Mouse (Mus musculus) C2C12 (cell line): ENCODE data around the gene Mrgprd. TPM values are rescaled to one million over a fixed set of nuclear protein-coding genes. Genes with fewer than 3 reads are reported as not detected.

Source experiments
- H3K27me3 ChIP-seq: one replicate; pipeline ENCODE4 v1.6.1; 2011; ENCODE audit not compliant: control insufficient read depth, insufficient read depth, insufficient read length
- H3K36me3 ChIP-seq: one replicate; pipeline ENCODE4 v1.6.1; 2011; ENCODE audit not compliant: control insufficient read depth, insufficient read depth
- H3K4me3 ChIP-seq: one replicate; pipeline ENCODE4 v1.5.1; 2011; ENCODE audit warnings: mild to moderate bottlenecking, control low read depth; ENCODE audit not compliant: poor library complexity, insufficient read depth, severe bottlenecking
- H3K79me2 ChIP-seq: one replicate; pipeline ENCODE4 v1.6.1; 2011; ENCODE audit not compliant: control insufficient read depth, insufficient read depth
- H3K79me3 ChIP-seq: one replicate; pipeline ENCODE4 v1.6.1; 2011; ENCODE audit warnings: low read depth, control low read depth
- H3ac ChIP-seq: one replicate; pipeline ENCODE3; 2011; ENCODE audit warnings: low read depth; ENCODE audit not compliant: control insufficient read depth, insufficient read length
- CEBPB ChIP-seq: IDR thresholded peaks from one replicate; pipeline ENCODE4 v1.6.1; 2011; ENCODE audit warnings: low read depth, mild to moderate bottlenecking, control low read depth, moderate library complexity
- CTCF ChIP-seq: IDR thresholded peaks from one replicate; pipeline ENCODE4 v1.5.1; 2011; ENCODE audit not compliant: control insufficient read depth, insufficient read depth, insufficient read length
- FOSL1 ChIP-seq: IDR thresholded peaks from one replicate; pipeline ENCODE4 v1.8.0; 2011; ENCODE audit warnings: mild to moderate bottlenecking, low read length; ENCODE audit not compliant: poor library complexity, insufficient read depth, severe bottlenecking
- MAX ChIP-seq: IDR thresholded peaks from one replicate; pipeline ENCODE4 v1.6.1; 2011; ENCODE audit warnings: mild to moderate bottlenecking, control low read depth
- MYOD1 ChIP-seq: IDR thresholded peaks from one replicate; pipeline ENCODE4 v1.6.1; 2011; ENCODE audit warnings: low read depth; ENCODE audit not compliant: control insufficient read depth, insufficient read length
- MYOG ChIP-seq: IDR thresholded peaks from one replicate; pipeline ENCODE4 v1.6.1; 2011; ENCODE audit not compliant: control insufficient read depth, insufficient read length; ENCODE audit errors: extremely low read depth
- USF1 ChIP-seq: IDR thresholded peaks from one replicate; pipeline ENCODE4 v1.6.1; 2011; ENCODE audit warnings: low read depth, mild to moderate bottlenecking, control low read depth, moderate library complexity
- polyA plus RNA-seq: library from polyadenylated mRNA; unstranded; fragments of >200 nt; fragmentation: generic; extraction: Trizol; gene quantifications from one replicate; pipeline ENCODE4 v1.2.1, GENCODE M21; 2012; ENCODE audit warnings: missing spikeins

Mrgprd gene
- polyA plus RNA-seq, 1 experiment: not detected

DNA sequence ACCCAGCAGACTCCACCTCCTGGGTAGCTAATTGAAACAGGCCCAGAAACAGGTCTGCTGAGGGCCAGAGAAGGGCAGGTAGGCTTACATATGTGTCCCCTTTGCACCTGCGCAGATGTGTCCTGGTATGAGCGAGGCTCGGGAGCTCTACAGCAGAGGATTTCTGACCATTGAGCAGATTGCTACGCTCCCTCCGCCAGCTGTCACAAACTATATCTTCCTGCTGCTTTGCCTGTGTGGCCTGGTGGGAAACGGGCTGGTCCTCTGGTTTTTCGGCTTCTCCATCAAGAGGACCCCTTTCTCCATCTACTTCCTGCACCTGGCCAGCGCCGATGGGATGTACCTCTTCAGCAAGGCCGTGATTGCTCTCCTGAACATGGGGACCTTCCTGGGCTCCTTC, 7.0 kb upstream of the Mrgprd start:
- no peak for TF ChIP-seq CEBPB
- no peak for TF ChIP-seq FOSL1
- TF ChIP-seq MYOD1: no peak
- TF ChIP-seq CTCF: no peak
- TF ChIP-seq MYOG: no peak
- no peak for TF ChIP-seq MAX
- TF ChIP-seq USF1: no peak
- no peak overlapping the region for H3K4me3 ChIP-seq
- no peaks in the 10 kb centered on the region for H3K79me3 ChIP-seq

DNA sequence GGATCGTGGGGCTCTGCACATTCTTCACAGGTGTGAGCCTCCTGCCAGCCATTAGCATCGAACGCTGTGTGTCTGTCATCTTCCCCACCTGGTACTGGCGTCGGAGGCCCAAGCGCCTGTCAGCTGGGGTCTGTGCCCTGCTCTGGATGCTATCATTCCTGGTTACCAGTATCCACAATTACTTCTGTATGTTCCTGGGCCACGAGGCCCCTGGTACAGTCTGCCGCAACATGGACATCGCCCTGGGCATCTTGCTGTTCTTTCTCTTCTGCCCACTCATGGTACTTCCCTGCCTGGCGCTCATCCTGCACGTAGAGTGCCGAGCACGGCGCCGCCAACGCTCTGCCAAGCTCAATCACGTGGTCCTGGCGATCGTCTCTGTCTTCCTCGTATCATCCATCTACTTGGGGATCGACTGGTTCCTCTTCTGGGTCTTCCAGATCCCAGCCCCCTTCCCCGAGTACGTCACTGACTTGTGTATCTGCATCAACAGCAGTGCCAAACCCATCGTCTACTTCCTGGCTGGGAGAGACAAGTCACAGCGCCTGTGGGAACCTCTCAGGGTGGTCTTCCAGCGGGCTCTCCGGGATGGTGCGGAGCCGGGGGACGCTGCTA, 6.5 kb upstream of the Mrgprd start:
- no peaks in the 10 kb centered on the region for H3K79me2 ChIP-seq
- no peaks in the 10 kb centered on the region for H3K27me3 ChIP-seq
- H3K36me3 ChIP-seq: no peaks in the 10 kb centered on the region
- no peak overlapping the region for H3K4me3 ChIP-seq
- no peaks in the 10 kb centered on the region for H3K79me3 ChIP-seq
- no peak for TF ChIP-seq CEBPB
- TF ChIP-seq USF1: no peak
- TF ChIP-seq MAX: no peak
- no peak for TF ChIP-seq MYOG
- no peak for TF ChIP-seq MYOD1
- no peak for TF ChIP-seq CTCF
- TF ChIP-seq FOSL1: no peak
- H3ac ChIP-seq: no peak overlapping the region

More for the DNA sequence above, 7.0 kb upstream of the Mrgprd start:
- no peak overlapping the region for H3ac ChIP-seq
- no peaks in the 10 kb centered on the region for H3K36me3 ChIP-seq
- no peaks in the 10 kb centered on the region for H3K27me3 ChIP-seq
- no peaks in the 10 kb centered on the region for H3K79me2 ChIP-seq

DNA sequence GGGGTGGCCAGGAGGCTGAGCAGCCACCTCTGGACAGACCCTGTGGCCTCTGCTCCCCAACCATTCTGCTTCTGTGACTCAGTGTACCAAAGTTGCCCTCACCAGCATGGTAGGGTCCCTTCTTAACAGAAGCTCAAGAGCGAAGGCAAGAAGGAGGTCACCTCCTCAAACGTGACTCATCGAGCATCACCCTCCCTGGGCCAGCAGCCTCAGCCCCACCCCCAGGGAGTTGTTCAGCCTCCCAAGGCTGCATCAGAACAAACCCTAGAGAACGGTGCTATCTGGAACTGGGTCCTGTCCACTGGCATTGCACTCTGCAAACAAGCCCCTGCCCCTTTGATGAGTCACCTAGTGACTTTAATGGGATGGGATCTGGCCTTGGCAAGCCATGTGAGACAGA, 5.8 kb upstream of the Mrgprd start:
- Histone ChIP-seq H3K27me3 (no peaks in the 10 kb centered on the region), H3K79me3 (no peaks in the 10 kb centered on the region)

GRCm38 (mm10) chr7:145309877-145310276, 4.8 kb upstream of the Mrgprd start:
- H3ac ChIP-seq: no peak overlapping the region
- TF ChIP-seq MYOD1 (no peak), USF1 (no peak)
- no peaks in the 10 kb centered on the region for H3K79me2 ChIP-seq
- H3K36me3 ChIP-seq: no peaks in the 10 kb centered on the region
- H3K27me3 ChIP-seq: no peaks in the 10 kb centered on the region
- H3K79me3 ChIP-seq: no peaks in the 10 kb centered on the region
- no peak overlapping the region for H3K4me3 ChIP-seq

More for the DNA sequence above, 5.8 kb upstream of the Mrgprd start:
- Histone ChIP-seq H3K79me2 (no peaks in the 10 kb centered on the region), H3ac (no peak overlapping the region), H3K4me3 (no peak overlapping the region), H3K36me3 (no peaks in the 10 kb centered on the region)
- TF ChIP-seq CEBPB (no peak), MYOG (no peak), MYOD1 (no peak), USF1 (no peak), MAX (no peak), FOSL1 (no peak), CTCF (no peak)

DNA sequence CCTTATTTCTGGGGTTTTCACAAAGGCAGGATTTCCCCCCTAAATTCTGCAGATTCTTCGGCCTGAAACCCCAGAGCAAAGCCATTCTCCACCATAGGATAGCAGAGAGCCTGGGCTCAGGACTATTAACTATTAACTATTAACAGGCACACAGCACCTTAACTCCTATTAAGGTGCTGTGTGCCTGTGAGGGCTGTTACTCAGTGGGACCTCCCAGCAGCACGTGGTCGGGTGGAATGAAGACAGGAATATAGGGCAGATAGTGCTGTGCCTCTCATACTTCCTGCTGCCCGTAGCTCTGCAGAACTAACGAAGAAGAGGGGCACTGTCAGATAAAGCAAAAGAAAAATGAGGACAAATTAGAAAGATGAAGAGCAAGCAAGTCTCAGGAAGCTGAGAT, 4.1 kb upstream of the Mrgprd start:
- TF ChIP-seq MAX (no peak), CTCF (no peak), FOSL1 (no peak), MYOG (no peak), MYOD1 (no peak), CEBPB (no peak), USF1 (no peak)
- H3K79me3 ChIP-seq: no peaks in the 10 kb centered on the region
- no peaks in the 10 kb centered on the region for H3K79me2 ChIP-seq
- H3K27me3 ChIP-seq: no peaks in the 10 kb centered on the region
- H3K36me3 ChIP-seq: no peaks in the 10 kb centered on the region
- H3K4me3 ChIP-seq: no peak overlapping the region
- no peak overlapping the region for H3ac ChIP-seq

- Histone ChIP-seq H3K79me3 (no peaks in the 10 kb centered on the region), H3K27me3 (peaks cover 2% of the 10 kb centered on the region), H3K79me2 (no peaks in the 10 kb centered on the region), H3K36me3 (no peaks in the 10 kb centered on the region), H3ac (no peak overlapping the region), H3K4me3 (no peak overlapping the region)
- TF ChIP-seq USF1 (no peak), CTCF (no peak), MAX (no peak), MYOD1 (no peak), MYOG (no peak), FOSL1 (no peak)
Observed at GRCm38 (mm10) chr7:145312137-145312536, 2.5 kb upstream of the Mrgprd start.
